Mouse (Mus musculus) forebrain, embryonic 15.5 days (tissue): ENCODE results near the gene Rpl37. TPM values are rescaled to one million over a fixed set of nuclear protein-coding genes. Genes with fewer than 3 reads are reported as not detected.

Experiments used
- ATAC-seq: fragments of 200-750 bp; cut with Nextera tagmentation; replicated peaks from 2 replicates; pipeline ENCODE4 v1.8.0; 2017; ENCODE audit warnings: mild to moderate bottlenecking, moderate TSS enrichment, moderate library complexity
- H3K27ac ChIP-seq: fragments of 300-500 bp; sonication (generic); replicated peaks from 2 replicates; pipeline ENCODE4 v1.5.1; 2015; ENCODE audit warnings: mild to moderate bottlenecking, inconsistent platforms
- H3K27me3 ChIP-seq: fragments of 300-500 bp; sonication (generic); 2 replicates; pipeline ENCODE4 v1.6.1; 2015; ENCODE audit warnings: inconsistent platforms
- H3K36me3 ChIP-seq: fragments of 300-500 bp; sonication (generic); 2 replicates; pipeline ENCODE4 v1.6.1; 2015; ENCODE audit warnings: mild to moderate bottlenecking, inconsistent platforms
- H3K4me1 ChIP-seq: fragments of 300-500 bp; sonication (generic); 2 replicates; pipeline ENCODE4 v1.6.1; 2015; ENCODE audit warnings: inconsistent platforms
- H3K4me2 ChIP-seq: fragments of 300-500 bp; sonication (generic); replicated peaks from 2 replicates; pipeline ENCODE4 v1.6.1; 2015; ENCODE audit warnings: mild to moderate bottlenecking, inconsistent platforms
- H3K4me3 ChIP-seq: fragments of 300-500 bp; sonication (generic); 2 replicates; pipeline ENCODE4 v1.5.1; 2015; ENCODE audit warnings: mild to moderate bottlenecking, inconsistent platforms
- H3K9ac ChIP-seq: fragments of 300-500 bp; sonication (generic); replicated peaks from 2 replicates; pipeline ENCODE4 v1.6.1; 2015; ENCODE audit warnings: mild to moderate bottlenecking, inconsistent platforms
- H3K9me3 ChIP-seq: fragments of 300-500 bp; sonication (generic); 2 replicates; pipeline ENCODE4 v1.6.1; 2016; ENCODE audit warnings: inconsistent platforms
- WGBS: fragments of 180-500 bp; shearing (Covaris S2); methylation state at CpG from one replicate; pipeline ENCODE4 v1.1.7; 2015; ENCODE audit warnings: mixed read lengths; 5-methylcytosine and 5-hydroxymethylcytosine counted together
- polyA plus RNA-seq: library from polyadenylated mRNA; unstranded; fragments of >200 nt; fragmentation: Nextera tagmentation; extraction: Ambion mirVana; gene quantifications from 2 replicates; pipeline ENCODE4 v1.2.1, GENCODE M21; 2015

The Rpl37 gene
- polyA plus RNA-seq, 1 experiment from 2014 or later: 422 TPM

- ATAC-seq: no peak
- H3K27me3 ChIP-seq: no peaks in the 10 kb centered on the region
- H3K4me1 ChIP-seq: peaks cover 23% of the 10 kb centered on the region
- no peak overlapping the region for H3K27ac ChIP-seq
- no peak overlapping the region for H3K9ac ChIP-seq
- no peaks in the 10 kb centered on the region for H3K9me3 ChIP-seq
- WGBS: 67% methylated on average over 5 of the region's 5 CpGs
- peak overlapping the region; percentile 51; the same call in 1 of the 2 replicates for H3K4me2 ChIP-seq
- H3K4me3 ChIP-seq: peak overlapping the region; percentile 94; the same call in 1 of the 2 replicates
- no peaks in the 10 kb centered on the region for H3K36me3 ChIP-seq
These were observed 26.3 kb downstream of the Rpl37 start for GRCm38 (mm10) chr15:5142714-5143113.

- Histone ChIP-seq H3K4me3 (peak within 1 kb of the TSS; percentile 94), H3K27me3 (no peaks in the 10 kb centered on the region), H3K9me3 (no peaks in the 10 kb centered on the region), H3K4me1 (peaks cover 15% of the 10 kb centered on the region), H3K4me2 (peak within 1 kb of the TSS; percentile 51), H3K9ac (peak within 1 kb of the TSS; percentile 89), H3K27ac (peak within 1 kb of the TSS; percentile 94), H3K36me3 (no peaks in the 10 kb centered on the region)
- ATAC-seq: peak; percentile 96
- WGBS: under 1% methylated on average over 41 of the region's 80 CpGs
These were observed 27.0 kb downstream of the Rpl37 start, which contains the start of gene Prkaa1 for GRCm38 (mm10) chr15:5143361-5144020. Gene Prkaa1 (plus strand): TSS chr15:5143861.

DNA sequence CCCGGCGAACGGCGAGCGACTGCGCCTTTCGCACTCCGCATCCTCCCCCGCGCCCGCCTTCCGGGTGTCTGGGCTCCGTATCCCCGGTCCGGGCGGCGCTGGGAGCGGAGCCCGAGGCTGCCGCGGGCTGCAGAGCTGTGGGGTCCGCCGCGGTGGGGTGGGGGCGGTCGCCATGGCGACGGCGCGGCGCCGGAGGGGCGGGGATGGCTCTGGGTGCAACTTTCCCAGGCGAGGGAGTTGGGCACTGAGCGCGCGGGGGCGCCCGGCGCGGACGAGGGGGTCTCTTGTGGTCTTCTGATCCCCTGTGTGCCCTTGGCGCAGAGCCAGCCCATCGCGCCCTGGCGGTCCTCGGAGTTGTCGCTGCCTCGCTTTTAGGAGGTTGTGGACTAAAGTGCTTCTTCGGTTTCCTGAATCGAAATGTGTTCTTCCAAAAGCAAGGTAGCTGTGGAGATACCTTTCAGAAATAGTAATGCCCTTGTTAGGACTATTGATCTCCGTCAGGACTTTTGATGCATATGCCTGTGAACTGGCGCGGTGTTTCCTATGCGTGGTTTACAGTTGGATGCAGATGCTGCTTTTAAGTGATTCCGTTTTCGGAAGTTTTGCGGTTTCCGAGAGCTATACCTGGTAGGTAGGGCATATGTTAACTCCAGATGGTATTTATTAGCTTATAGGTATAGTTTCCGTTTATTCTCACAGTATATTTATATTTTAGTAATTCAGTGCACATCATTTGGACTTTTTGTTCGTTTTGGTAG, 27.8 kb downstream of the Rpl37 start:
- peak; percentile 94 for ATAC-seq
- Histone ChIP-seq H3K36me3 (no peaks in the 10 kb centered on the region), H3K4me1 (peaks cover 18% of the 10 kb centered on the region), H3K9ac (peak overlapping the region; percentile 89), H3K4me3 (peak overlapping the region; percentile 94), H3K4me2 (peak overlapping the region; percentile 51), H3K27ac (peak overlapping the region; percentile 94), H3K27me3 (no peaks in the 10 kb centered on the region), H3K9me3 (no peaks in the 10 kb centered on the region)
- under 1% methylated on average over 59 of the region's 61 CpGs for WGBS

DNA sequence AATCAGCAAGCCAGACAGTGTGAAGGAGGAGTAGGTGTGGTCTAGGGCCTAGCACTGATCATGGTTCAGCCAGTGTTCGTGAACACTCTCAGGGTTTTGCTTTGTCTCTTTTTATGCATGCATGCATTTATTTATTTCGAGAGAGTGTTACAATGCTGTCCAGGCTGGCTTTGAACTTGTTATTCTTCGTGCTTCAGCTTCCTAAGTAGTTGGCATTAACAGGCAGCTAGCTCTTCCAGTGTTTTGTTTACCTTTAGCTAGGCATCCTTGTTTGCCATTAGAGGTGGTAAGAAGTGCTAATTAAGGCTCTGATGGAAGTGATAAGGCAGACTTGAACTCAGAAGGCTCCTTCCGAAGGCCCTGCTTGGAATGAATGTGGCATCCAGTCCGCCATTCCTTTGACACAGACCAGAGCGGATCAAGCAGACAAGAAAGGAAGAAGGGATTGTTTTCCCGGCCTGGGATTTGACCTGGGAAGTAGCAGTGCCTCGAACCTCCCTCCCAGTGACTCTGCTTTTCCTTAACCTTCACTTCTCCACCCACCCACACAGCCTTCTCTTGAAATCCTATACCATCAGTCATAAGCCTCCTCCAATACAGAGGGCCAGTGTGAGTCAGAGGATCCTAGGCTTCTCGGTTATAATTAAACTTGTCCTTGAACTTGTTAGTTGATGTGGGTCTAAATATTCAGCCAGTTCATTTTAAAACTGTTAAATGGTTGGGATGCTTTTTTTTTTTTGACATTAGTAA, 28.9 kb downstream of the Rpl37 start:
- Histone ChIP-seq H3K36me3 (no peaks in the 10 kb centered on the region), H3K4me3 (peak overlapping the region; percentile 94), H3K9ac (peak overlapping the region; percentile 24; the same call in 1 of the 2 replicates), H3K4me1 (peaks cover 22% of the 10 kb centered on the region), H3K9me3 (no peaks in the 10 kb centered on the region), H3K4me2 (peak overlapping the region; percentile 51), H3K27me3 (no peaks in the 10 kb centered on the region), H3K27ac (no peak overlapping the region)
- no peak for ATAC-seq
- 40% methylated on average over 9 of the region's 9 CpGs for WGBS

DNA sequence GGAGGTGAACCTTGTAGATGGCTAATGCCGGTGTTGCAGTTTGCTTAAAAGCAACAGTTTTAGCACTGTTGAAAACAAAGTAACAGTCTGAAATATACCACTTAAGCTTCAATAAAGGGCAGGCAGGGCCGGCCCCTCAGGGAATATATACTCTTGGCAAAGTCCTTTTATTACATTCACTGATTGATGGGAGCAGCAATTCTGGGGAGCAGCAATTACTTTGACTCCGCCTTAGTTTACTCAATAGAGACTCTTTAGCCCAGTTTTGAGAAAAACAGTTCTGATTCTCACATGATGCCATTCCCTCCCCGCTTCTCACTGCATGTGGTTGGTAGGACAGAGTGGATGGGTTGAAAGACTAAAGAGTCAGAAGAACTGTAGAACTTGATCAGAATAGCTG, 32.7 kb downstream of the Rpl37 start:
- WGBS: 45% methylated on average over 4 of the region's 4 CpGs
- ATAC-seq: no peak

GRCm38 (mm10) chr15:5152171-5152570, 35.7 kb downstream of the Rpl37 start:
- H3K36me3 ChIP-seq: no peaks in the 10 kb centered on the region
- no peak overlapping the region for H3K4me2 ChIP-seq
- no peak overlapping the region for H3K9ac ChIP-seq
- H3K27me3 ChIP-seq: no peaks in the 10 kb centered on the region
- no peak overlapping the region for H3K27ac ChIP-seq
- H3K4me3 ChIP-seq: no peak overlapping the region
- peaks cover 14% of the 10 kb centered on the region for H3K4me1 ChIP-seq
- no peaks in the 10 kb centered on the region for H3K9me3 ChIP-seq
- no peak for ATAC-seq
- 99% methylated on average over 6 of the region's 6 CpGs for WGBS

More for the DNA sequence above, 32.7 kb downstream of the Rpl37 start:
- Histone ChIP-seq H3K4me1 (peaks cover 22% of the 10 kb centered on the region), H3K27ac (no peak overlapping the region), H3K27me3 (no peaks in the 10 kb centered on the region), H3K4me3 (no peak overlapping the region), H3K4me2 (no peak overlapping the region), H3K9ac (no peak overlapping the region), H3K9me3 (no peaks in the 10 kb centered on the region), H3K36me3 (no peaks in the 10 kb centered on the region)

DNA sequence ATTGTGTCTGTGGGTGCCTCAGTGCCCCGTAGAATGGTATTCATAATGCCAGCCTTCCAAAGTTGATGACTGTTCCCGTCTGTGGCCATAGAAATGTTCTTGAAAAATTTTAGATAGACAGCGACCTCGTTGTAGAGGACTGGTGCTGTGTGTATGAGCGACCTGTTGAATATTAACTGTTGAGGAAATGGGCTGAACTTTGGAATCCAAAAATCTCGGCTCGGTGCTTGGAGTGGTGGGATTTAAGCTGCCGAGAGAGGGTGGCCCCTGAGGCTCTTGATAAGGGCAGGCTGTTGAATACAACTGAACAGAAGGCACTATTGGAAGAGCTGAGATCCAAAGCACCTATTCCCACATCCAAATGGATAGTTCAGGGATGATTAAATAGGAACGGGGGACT, 38.2 kb downstream of the Rpl37 start:
- Histone ChIP-seq H3K4me2 (no peak overlapping the region), H3K36me3 (no peaks in the 10 kb centered on the region), H3K27ac (no peak overlapping the region), H3K4me3 (no peak overlapping the region), H3K27me3 (no peaks in the 10 kb centered on the region), H3K9ac (no peak overlapping the region), H3K4me1 (peaks cover 7% of the 10 kb centered on the region), H3K9me3 (no peaks in the 10 kb centered on the region)
- no peak for ATAC-seq
- WGBS: 85% methylated on average over 9 of the region's 9 CpGs

DNA sequence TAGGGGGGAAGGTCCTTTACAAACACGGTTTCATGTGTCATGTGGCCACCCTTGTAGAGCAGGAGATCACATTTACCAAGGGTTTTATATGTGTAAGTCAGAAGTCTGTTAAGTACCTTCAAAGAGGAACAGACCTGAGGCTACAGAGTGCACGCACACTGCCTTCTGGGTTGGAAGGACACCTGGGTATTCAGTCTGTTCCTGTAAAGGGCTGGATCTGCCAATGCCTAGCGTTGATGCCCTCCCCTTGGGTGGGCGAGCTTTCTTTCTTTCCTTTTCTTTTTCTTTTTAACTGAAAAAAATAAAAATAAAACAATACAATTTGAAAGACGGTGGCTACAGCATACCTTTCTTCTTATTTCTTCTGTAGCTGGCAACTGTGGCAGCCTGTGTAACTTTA, 38.6 kb downstream of the Rpl37 start:
- no peak for ATAC-seq
- Histone ChIP-seq H3K4me2 (no peak overlapping the region), H3K4me3 (no peak overlapping the region), H3K36me3 (no peaks in the 10 kb centered on the region), H3K27me3 (no peaks in the 10 kb centered on the region), H3K4me1 (peaks cover 7% of the 10 kb centered on the region), H3K9me3 (no peaks in the 10 kb centered on the region), H3K27ac (no peak overlapping the region), H3K9ac (no peak overlapping the region)
- 56% methylated on average over 5 of the region's 5 CpGs for WGBS

DNA sequence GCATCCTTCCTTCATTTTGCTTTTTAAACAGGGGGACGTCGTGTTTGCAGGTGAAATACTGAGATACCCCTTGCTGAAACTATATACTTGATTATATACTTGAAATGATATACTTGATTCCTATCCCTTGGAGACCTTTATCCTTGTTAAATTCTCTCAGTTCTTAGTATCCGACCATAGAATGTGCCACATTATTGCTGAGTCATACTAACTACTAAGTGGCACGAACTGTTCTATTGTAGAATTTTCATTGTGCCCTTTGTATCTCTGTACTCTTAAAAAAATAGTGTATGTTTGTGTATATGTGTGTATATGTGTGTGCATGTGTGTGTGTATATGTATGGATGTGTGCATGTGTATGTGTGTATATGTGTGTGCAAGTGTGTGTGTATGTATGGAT, 39.9 kb downstream of the Rpl37 start:
- H3K4me1 ChIP-seq: peaks cover 7% of the 10 kb centered on the region
- H3K9ac ChIP-seq: no peak overlapping the region
- H3K4me2 ChIP-seq: no peak overlapping the region
- no peak overlapping the region for H3K27ac ChIP-seq
- WGBS: 86% methylated on average over 4 of the region's 4 CpGs
- H3K27me3 ChIP-seq: no peaks in the 10 kb centered on the region
- ATAC-seq: no peak
- H3K4me3 ChIP-seq: no peak overlapping the region
- H3K9me3 ChIP-seq: no peaks in the 10 kb centered on the region
- no peaks in the 10 kb centered on the region; the same call in 1 of the 2 replicates for H3K36me3 ChIP-seq

DNA sequence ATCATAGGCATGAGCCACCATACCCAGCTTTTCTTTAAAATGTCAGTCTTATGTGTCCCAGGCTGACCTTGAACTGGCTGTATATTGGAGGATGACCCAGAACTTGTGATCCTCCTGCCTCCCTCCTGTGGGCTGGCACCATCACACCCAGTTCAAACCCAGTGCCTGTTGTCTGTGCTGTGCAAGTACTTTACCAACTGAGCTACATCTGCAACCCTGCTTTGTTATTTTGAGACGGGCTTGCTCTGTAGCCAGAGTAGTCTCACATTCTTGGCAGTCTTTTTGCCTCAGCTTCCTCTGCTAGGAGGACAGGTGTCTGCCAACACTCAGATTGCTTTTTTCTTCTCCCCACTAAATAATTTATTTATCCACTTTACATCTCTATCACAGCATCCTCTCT, 40.9 kb downstream of the Rpl37 start:
- Histone ChIP-seq H3K36me3 (no peaks in the 10 kb centered on the region; the same call in 1 of the 2 replicates), H3K27ac (no peak overlapping the region), H3K9me3 (no peaks in the 10 kb centered on the region), H3K9ac (no peak overlapping the region), H3K4me2 (no peak overlapping the region), H3K4me1 (peaks cover 7% of the 10 kb centered on the region), H3K27me3 (no peaks in the 10 kb centered on the region), H3K4me3 (no peak overlapping the region)
- 56% methylated on average over 1 of the region's 1 CpGs for WGBS
- ATAC-seq: no peak

DNA sequence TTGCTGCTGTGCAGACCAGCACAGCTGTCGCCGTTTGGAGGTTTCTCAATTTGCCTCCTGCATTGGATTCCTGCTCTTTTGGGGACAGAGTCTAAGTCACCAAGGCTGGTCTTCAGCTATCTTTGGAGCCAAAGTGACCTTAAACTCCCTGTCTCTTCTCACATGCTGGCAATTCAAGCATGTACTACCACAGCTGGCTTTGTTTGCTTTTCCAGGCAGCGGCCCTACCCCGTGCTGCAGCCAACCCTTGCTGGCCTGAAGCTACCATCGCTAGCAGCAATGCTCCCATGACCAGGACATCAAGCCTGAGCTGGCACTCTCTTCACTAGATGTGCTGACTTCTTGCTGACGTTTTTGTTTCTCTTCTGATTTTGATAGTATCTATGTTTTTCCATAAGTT, 42.4 kb downstream of the Rpl37 start:
- no peak overlapping the region for H3K4me3 ChIP-seq
- no peak overlapping the region for H3K27ac ChIP-seq
- H3K9me3 ChIP-seq: no peaks in the 10 kb centered on the region
- H3K4me2 ChIP-seq: no peak overlapping the region
- peaks cover 7% of the 10 kb centered on the region; the same call in 1 of the 2 replicates for H3K36me3 ChIP-seq
- H3K4me1 ChIP-seq: peaks cover 7% of the 10 kb centered on the region
- H3K9ac ChIP-seq: no peak overlapping the region
- ATAC-seq: no peak
- H3K27me3 ChIP-seq: no peaks in the 10 kb centered on the region
- WGBS: 93% methylated on average over 6 of the region's 6 CpGs
